Mouse (Mus musculus): ENCODE data around the gene Rnase11.

- TF ChIP-seq CTCF (IDR thresholded peaks at IDR 0.05; ENCODE audit: control insufficient read depth, insufficient read depth, low read length) (no peak), POLR2A (IDR thresholded peaks at IDR 0.05; ENCODE audit: borderline replicate concordance, control insufficient read depth, low read depth, low read length) (no peak)
These were observed 29.2 kb upstream of the Rnase11 start for GRCm38 (mm10) chr14:51079180-51079579.

Measured in bone marrow, adult 2 months (tissue).